Mouse (Mus musculus): ENCODE measurements at regions not wholly inside any gene's neighbourhood (a gene's known extent, or its start where the extent isn't known, plus 50 kb on each side); places are given as distances from the start of the nearest gene placed in this dataset.

DNA sequence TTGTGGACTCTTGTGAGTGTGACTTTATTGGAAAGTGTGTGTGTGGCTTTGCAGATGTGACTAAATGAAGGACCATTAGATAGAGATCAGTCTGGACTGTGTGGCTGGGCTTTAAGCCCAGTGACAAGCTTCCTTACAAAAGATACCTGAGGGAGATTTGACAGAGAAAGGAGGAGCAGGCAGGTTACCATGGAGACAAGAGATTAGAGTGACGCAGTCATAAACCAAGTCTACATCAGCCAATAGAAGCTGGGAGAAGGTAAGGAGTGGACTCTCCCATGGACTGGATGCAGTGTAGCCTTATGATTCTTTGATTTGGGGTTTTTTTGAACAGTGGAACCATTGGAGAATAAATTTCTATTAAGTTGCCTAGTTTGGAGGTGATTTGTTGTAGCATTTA, 181.6 kb upstream of the Gm6793 start:
- no peak for DNase-seq
- TF ChIP-seq POLR2A (IDR thresholded peaks at IDR 0.05; ENCODE audit: borderline replicate concordance, insufficient read depth, low read length) = no peak
- no peak for TF ChIP-seq CTCF (IDR thresholded peaks at IDR 0.05; ENCODE audit: borderline replicate concordance, insufficient read depth, low read depth, low read length)
- peaks cover 5% of the 10 kb centered on the region; the same call in 1 of the 2 replicates for H3K4me1 ChIP-seq (ENCODE audit: control insufficient read depth, insufficient read depth, low read length)
- H3K27ac ChIP-seq (ENCODE audit: insufficient read depth, low read length) = no peak overlapping the region
- 78% methylated on average over 1 of the region's 1 CpGs for WGBS
- no peak overlapping the region for H3K4me3 ChIP-seq (replicated peaks; ENCODE audit: insufficient read depth, low read depth, low read length)
- H3K27me3 ChIP-seq (ENCODE audit: control insufficient read depth, insufficient read depth, low read length) = no peaks in the 10 kb centered on the region

DNA sequence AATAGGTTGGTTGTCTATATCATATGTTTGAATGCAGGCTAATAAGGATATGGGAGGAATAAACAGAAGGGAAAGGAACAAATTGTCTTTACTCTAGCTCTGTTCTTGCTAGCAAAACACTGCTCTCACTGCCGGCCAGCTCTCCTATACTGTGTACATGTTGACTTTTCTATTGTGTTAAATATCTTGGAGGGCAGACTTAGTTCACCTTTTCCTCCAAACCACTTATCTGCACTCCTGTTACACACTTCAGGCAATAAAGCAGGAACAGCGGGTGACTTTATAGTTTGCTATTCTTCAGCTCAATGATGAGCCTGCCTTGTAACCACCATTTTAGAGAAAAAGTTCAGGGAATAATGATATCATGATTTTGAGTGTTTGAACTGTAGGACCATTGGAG, 181.0 kb upstream of the Gm6793 start:
- Histone ChIP-seq H3K4me3 (replicated peaks; ENCODE audit: insufficient read depth, low read depth, low read length) (no peak overlapping the region), H3K27me3 (ENCODE audit: control insufficient read depth, insufficient read depth, low read length) (no peaks in the 10 kb centered on the region), H3K27ac (ENCODE audit: insufficient read depth, low read length) (no peak overlapping the region), H3K4me1 (ENCODE audit: control insufficient read depth, insufficient read depth, low read length) (peaks cover 8% of the 10 kb centered on the region; the same call in 1 of the 2 replicates)
- 93% methylated on average over 2 of the region's 2 CpGs for WGBS
- no peak for DNase-seq
- TF ChIP-seq POLR2A (IDR thresholded peaks at IDR 0.05; ENCODE audit: borderline replicate concordance, insufficient read depth, low read length) = no peak
- no peak for TF ChIP-seq CTCF (IDR thresholded peaks at IDR 0.05; ENCODE audit: borderline replicate concordance, insufficient read depth, low read depth, low read length)

GRCm38 (mm10) chr8:112191846-112192245, 177.0 kb upstream of the Gm6793 start:
- TF ChIP-seq CTCF (IDR thresholded peaks at IDR 0.05; ENCODE audit: borderline replicate concordance, insufficient read depth, low read depth, low read length) (no peak), POLR2A (IDR thresholded peaks at IDR 0.05; ENCODE audit: borderline replicate concordance, insufficient read depth, low read length) (no peak)
- H3K4me3 ChIP-seq (replicated peaks; ENCODE audit: insufficient read depth, low read depth, low read length) = no peak overlapping the region
- H3K4me1 ChIP-seq (ENCODE audit: control insufficient read depth, insufficient read depth, low read length) = peaks cover 10% of the 10 kb centered on the region; the same call in 1 of the 2 replicates
- 2% methylated on average over 3 of the region's 3 CpGs for WGBS
- no peak overlapping the region for H3K27ac ChIP-seq (ENCODE audit: insufficient read depth, low read length)
- H3K27me3 ChIP-seq (ENCODE audit: control insufficient read depth, insufficient read depth, low read length) = no peaks in the 10 kb centered on the region
- DNase-seq = peak; percentile 55 to 83

GRCm38 (mm10) chr8:112189698-112190097, 174.9 kb upstream of the Gm6793 start:
- TF ChIP-seq CTCF (IDR thresholded peaks at IDR 0.05; ENCODE audit: borderline replicate concordance, insufficient read depth, low read depth, low read length) = no peak
- Histone ChIP-seq H3K27me3 (ENCODE audit: control insufficient read depth, insufficient read depth, low read length) (no peaks in the 10 kb centered on the region), H3K4me3 (replicated peaks; ENCODE audit: insufficient read depth, low read depth, low read length) (no peak overlapping the region), H3K27ac (ENCODE audit: insufficient read depth, low read length) (no peak overlapping the region), H3K4me1 (ENCODE audit: control insufficient read depth, insufficient read depth, low read length) (peaks cover 10% of the 10 kb centered on the region; the same call in 1 of the 2 replicates)
- DNase-seq = no peak
- 87% methylated on average over 2 of the region's 2 CpGs for WGBS

DNA sequence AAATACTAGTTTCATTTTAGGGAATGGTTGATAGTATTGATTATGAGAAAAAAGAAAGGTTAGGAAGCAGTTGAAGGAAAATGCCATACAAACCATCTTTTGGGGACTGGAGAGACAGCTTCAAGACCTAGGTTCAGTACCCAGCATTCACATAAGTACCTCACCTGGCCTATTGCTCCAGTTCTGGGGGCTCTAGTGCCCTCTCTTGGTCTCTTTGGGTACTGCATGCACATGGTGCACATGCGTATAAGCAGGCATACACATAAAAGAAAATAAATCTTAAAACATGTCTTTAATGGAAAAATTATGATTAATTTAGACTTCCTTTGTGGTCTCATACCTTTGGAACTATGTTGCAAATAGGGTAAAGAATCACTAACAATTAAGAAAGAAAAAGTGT, 155.3 kb upstream of the Gm6793 start:
- WGBS = 92% methylated on average over 1 of the region's 1 CpGs
- Histone ChIP-seq H3K27ac (ENCODE audit: insufficient read depth, low read length) (no peak overlapping the region), H3K4me3 (replicated peaks; ENCODE audit: insufficient read depth, low read depth, low read length) (no peak overlapping the region), H3K27me3 (ENCODE audit: control insufficient read depth, insufficient read depth, low read length) (no peaks in the 10 kb centered on the region), H3K4me1 (ENCODE audit: control insufficient read depth, insufficient read depth, low read length) (no peaks in the 10 kb centered on the region)
- no peak for TF ChIP-seq POLR2A (IDR thresholded peaks at IDR 0.05; ENCODE audit: borderline replicate concordance, insufficient read depth, low read length)
- no peak for TF ChIP-seq CTCF (IDR thresholded peaks at IDR 0.05; ENCODE audit: borderline replicate concordance, insufficient read depth, low read depth, low read length)
- DNase-seq = no peak

DNA sequence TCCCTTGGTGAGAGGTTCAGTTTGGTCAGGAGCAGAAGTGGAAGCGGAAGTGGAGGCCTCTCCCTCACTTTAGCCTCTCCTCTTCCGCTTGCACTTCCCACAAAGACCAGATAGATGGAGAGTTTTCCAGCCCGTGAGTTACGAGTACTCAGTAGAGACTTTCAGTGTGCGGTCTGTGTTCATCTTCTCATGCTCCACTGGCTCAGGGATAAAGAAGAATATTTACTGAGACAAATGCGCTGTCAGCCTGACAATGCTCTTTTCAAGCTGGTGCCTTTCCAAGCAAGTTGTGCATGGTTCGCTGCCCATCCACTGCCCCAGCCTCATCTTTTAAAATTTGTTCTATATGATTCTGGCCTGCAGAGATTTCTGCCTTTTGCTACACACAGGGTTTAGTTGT, 141.8 kb upstream of the Gm6793 start:
- Histone ChIP-seq H3K27ac (ENCODE audit: insufficient read depth, low read length) (no peak overlapping the region), H3K27me3 (ENCODE audit: control insufficient read depth, insufficient read depth, low read length) (no peaks in the 10 kb centered on the region), H3K4me3 (replicated peaks; ENCODE audit: insufficient read depth, low read depth, low read length) (no peak overlapping the region), H3K4me1 (ENCODE audit: control insufficient read depth, insufficient read depth, low read length) (no peaks in the 10 kb centered on the region)
- 38% methylated on average over 7 of the region's 7 CpGs for WGBS
- TF ChIP-seq CTCF (IDR thresholded peaks at IDR 0.05; ENCODE audit: borderline replicate concordance, insufficient read depth, low read depth, low read length) (no peak), POLR2A (IDR thresholded peaks at IDR 0.05; ENCODE audit: borderline replicate concordance, insufficient read depth, low read length) (no peak)
- no peak for DNase-seq

DNA sequence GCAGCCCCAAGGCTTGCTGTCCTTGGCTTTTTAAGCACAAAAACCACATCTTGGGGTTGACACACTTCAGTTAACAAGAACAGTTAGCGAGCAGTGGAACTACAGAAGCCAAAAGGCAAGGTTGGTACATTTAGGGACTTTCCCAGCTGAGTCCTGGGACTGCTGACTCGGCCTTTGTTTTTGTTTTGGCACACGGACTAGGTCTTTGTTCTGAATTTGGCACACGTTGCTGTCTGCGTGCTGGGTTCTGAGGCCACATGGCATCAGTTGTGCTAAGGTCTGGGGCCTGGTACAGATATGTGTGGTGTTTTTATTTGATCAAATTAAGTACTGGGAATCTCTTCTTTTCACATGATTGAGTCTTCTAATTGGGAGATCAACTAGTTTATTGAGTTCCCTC, 124.1 kb upstream of the Gm6793 start:
- Histone ChIP-seq H3K27me3 (ENCODE audit: control insufficient read depth, insufficient read depth, low read length) (no peaks in the 10 kb centered on the region), H3K4me3 (replicated peaks; ENCODE audit: insufficient read depth, low read depth, low read length) (no peak overlapping the region), H3K4me1 (ENCODE audit: control insufficient read depth, insufficient read depth, low read length) (peaks cover 5% of the 10 kb centered on the region; the same call in 1 of the 2 replicates), H3K27ac (ENCODE audit: insufficient read depth, low read length) (no peak overlapping the region)
- peak; percentile 26 to 65 for DNase-seq
- TF ChIP-seq CTCF (IDR thresholded peaks at IDR 0.05; ENCODE audit: borderline replicate concordance, insufficient read depth, low read depth, low read length) = no peak
- TF ChIP-seq POLR2A (IDR thresholded peaks at IDR 0.05; ENCODE audit: borderline replicate concordance, insufficient read depth, low read length) = no peak
- 5% methylated on average over 5 of the region's 5 CpGs for WGBS

DNA sequence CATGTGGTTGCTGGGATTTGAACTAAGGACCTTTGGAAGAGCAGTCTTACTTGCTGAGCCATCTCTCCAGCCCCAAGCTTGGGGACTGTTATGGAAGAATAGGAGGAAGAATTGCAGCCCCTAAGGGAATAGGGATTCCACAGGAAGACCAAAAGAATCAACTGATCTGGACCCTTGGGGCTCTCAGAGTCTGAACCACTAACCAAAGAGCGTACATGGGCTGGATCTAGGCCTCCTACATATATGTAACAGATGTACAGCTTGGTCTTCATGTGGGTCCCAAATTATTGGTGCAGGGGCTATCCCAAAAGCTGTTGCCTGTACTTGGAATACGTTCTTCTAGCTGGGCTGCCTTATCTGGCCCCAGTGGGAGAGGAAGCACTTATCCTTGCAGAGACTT, 115.4 kb upstream of the Gm6793 start:
- no peaks in the 10 kb centered on the region for H3K4me1 ChIP-seq (ENCODE audit: control insufficient read depth, insufficient read depth, low read length)
- H3K4me3 ChIP-seq (replicated peaks; ENCODE audit: insufficient read depth, low read depth, low read length) = no peak overlapping the region
- WGBS = 82% methylated on average over 2 of the region's 2 CpGs
- TF ChIP-seq CTCF (IDR thresholded peaks at IDR 0.05; ENCODE audit: borderline replicate concordance, insufficient read depth, low read depth, low read length) (no peak), POLR2A (IDR thresholded peaks at IDR 0.05; ENCODE audit: borderline replicate concordance, insufficient read depth, low read length) (no peak)
- H3K27ac ChIP-seq (ENCODE audit: insufficient read depth, low read length) = no peak overlapping the region
- DNase-seq = no peak
- no peaks in the 10 kb centered on the region for H3K27me3 ChIP-seq (ENCODE audit: control insufficient read depth, insufficient read depth, low read length)
